Mouse (Mus musculus): ENCODE results near the gene Lrp3.

- no peak for TF ChIP-seq CTCF (IDR thresholded peaks at IDR 0.05; ENCODE audit: low read depth, low read length)
- TF ChIP-seq GATA1 (IDR thresholded peaks at IDR 0.05; ENCODE audit: borderline replicate concordance, low read length) = no peak
Measured at GRCm38 (mm10) chr7:35172519-35172918, 42.8 kb downstream of the Lrp3 start.
